Mouse (Mus musculus) cerebellum, postnatal 25 days (tissue): ENCODE results near the gene Ampd2.

Source experiments
- DNase-seq, 2 experiments: peaks; one replicate each; pipeline ENCODE4 v3.0.0; 2021; ENCODE audit warnings: mixed read lengths in 2 of 2

Ampd2 gene

DNA sequence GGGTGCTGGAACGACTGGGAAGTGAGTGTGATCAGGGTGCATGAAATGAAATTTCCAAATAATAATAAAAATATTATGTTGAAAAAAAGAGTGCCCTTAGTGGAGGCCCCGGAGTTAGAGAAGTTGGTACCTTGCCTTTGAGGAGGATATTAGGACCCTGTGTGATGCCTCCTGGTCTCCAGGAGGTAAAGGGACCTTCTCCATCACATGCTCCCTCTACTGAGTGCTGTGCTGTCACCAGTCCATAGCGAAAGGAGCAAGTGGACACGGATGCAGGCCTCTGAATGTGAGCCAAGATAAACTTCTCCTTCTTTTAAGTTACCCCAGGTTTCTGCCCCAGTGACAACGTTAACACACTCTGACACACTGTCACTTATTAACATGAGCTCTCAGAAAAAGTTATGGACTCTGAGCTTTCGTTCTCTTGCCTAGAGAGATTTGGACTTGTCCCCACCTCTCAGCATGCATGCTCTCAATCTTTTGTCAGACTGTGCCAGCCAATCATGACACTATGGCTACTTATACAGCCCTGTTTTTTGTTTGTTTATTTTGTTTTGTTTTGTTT, 19.0 kb downstream of the Ampd2 start:
- no peak for DNase-seq

DNA sequence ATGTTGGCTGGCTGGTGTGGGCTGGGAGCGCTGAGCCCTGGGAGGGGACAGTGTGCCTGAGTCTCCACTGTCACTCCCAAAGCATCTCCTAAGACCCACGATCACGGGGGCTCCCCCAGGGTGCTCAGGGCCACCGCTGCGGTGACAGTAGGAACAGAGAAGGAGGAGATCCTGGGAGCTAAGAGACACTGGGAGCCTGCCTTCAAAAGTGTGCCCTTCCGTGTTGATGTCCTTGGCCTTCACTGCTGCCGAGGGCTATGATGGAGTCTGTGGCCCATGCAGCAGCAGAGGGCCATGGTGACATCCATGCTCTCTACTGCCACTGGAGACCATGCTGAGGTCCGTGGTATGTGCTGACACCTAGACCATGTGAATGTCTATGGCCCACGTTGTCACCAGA, 20.9 kb downstream of the Ampd2 start:
- DNase-seq, result no peak

DNA sequence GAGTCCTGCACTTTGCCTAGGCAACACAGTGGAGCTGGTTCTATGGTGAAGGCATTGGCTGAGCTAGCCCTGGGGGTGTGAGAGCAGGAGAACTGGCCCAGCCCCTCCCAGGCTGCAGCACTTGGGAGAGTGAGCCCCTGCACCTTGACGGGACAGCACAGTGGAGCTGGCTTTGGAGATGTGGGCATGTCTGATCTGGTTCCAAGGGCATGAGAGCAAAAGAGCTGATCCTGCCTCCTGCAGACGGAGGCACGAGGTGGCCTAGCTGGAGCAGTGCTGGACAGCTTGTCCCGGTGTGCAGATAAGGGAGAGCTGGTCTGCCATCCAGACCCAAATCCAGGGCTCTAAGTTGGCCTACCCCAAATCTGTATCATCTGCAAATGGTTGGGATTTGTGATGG, 21.8 kb downstream of the Ampd2 start:
- no peak for DNase-seq

DNA sequence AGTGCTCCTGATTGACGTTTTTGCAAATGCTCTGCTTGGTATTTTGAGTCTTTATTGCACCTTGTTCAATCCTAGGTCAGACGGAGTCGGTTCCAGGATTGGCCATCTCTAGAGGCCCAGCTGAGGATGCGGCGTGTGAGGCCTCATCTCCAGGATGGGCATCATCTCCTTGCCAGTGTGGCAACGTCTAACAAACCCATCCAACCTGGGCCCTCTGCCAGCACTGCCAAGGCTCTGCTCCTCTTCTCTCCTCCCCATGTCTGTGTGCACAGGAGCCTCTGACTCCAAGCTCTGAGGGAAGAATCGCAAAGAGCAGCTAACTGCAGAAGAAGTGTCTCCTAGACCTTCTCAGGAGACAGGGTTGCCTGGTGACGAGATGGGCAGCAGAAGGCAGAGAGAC, 23.8 kb downstream of the Ampd2 start:
- DNase-seq, result no peak

DNA sequence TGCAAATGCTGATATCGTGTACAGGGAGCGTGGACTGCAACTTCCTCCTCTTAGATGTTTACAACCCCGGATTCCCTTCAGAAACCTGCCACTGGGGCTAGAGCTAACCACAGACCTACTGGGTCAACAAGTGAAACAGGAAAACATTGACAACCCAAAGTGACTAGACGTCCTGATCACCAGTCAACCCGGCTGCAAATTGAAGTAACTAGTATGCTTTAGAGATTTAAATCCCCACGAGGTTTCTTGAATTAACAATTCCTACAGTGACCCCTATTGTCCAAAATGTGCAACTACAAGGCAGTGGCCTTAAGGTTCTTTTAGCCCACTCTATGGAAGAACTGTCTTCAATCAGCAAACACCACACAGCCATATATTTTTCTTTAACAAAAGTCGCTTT, 25.0 kb downstream of the Ampd2 start:
- peak in 1 of 2 experiments; percentile 68 for DNase-seq

DNA sequence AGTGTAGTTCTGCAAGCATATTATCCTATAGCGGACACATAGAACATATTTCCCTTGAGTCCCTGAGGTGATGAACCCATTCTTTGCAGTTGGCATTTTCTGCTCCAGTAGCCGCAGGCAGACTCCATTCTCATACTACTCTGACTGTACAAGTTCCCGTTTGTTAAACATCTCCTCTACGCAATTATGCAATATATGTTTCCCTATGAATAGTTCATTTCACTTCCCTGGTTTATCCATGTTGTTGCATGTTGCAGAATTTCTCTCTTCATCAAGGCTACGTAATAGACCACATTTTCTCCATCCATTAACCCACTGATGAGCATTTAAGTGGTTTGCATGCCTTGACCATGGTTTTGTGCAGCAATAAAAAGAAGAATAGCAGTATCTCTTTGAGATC, 36.0 kb downstream of the Ampd2 start:
- no peak for DNase-seq

DNA sequence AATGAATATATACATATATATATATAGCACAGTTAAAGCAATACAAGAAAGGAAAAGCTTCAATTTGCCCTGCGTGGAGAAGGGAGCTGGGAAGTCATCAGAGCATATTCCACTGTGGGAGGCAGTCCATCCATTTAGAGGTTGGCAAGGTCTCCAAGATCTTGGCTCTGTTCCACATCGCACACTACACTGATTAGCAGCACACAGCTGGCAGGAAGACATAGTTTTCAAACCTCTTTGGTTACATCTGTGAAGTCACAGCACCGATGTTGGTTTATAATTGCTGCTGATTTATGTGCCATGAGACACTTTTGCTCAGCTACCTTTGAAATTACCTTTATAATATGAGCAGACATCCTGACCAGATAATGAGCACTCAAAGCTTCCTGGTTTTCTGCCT, 38.1 kb downstream of the Ampd2 start:
- DNase-seq, result no peak

DNA sequence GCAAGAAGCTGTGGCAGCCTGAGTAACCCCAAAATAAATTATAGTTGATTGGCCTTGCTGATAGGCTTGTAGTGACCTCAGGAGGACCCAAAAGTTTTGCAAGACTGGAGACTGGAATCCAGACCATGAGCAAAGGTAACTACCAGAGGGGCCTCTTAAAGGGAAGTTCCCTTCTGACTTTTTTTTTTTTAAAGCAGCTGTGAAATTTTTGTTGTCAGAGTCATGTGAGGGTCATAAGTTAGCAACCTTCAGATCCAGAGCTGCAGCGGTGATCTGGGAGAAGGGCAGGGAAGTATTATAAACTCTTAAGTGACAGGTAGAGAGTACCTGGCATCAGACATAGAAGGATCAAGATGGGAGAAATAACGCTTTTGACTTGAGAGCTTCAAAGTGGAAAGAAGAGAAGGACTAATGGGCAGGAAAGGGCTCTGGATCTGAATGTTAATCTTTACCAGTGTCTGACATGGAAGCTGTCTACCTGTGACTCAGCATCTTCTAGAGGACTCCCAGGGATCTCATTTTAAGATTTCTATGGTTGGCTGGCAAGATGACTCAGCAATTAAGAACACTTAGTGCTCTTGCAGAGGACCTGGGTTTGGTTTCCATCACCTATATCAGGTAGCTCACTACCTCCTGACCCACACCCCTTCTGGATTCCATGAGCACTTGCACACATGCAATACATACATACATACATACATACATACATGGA, 39.4 kb downstream of the Ampd2 start:
- no peak for DNase-seq

DNA sequence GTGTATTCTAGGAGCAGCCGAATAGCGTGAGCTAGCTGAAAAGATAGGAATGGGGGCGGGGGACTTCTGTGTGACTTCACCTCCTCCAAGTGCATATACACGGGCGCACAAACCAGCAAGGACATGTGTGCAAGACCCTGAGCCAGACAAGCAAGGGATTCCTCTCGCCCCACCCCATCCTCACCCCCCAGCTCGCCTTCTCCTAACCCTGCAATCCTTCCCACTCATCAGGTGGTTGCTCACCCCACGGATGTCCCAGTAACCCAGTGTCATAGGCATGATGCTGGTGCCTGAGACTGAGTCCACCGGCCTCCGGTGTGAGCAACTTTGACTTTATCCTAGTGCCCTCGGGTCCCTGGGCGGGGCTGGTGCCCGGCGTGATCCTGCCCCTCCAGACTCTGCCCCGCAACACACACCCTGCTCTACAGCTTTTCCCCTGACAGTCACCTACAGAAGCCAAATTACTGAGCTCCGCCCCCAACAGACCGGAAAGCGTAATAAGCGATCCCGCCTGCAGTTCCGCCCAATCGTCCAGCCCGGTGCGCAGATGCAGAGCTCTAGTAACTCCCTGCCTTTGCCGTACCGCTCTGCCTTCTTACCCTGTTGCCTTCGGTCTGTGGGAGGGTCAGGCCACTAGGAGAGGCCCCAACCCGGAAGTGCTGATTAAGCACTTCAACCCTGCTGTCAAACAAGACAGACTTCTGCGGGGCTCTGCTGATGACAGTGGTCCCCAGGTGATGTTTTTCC, 41.9 kb downstream of the Ampd2 start, which contains the start of gene Gstm4:
Gene Gstm4 (minus strand): TSS at position 501 of the 747 bp plus-strand sequence.
- peak; percentile 86 to 89 for DNase-seq

DNA sequence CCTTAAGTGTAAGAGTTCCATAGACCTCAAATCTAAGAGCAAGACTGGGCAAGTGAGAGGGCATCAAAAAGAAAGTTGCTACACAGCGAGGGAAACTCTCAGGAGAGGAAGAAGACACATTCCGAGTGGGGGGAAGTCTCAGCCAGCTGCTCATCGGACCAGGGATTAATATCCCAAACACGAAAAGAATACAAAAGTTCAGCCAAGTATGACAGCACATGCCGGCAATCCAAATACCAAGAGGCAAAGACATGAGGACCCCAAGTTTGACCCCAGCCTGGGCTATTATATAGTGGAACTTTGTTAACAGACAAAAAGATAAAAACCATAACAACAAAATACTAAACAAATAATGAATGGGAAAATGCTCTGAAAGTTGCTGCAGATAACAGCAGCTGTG, 53.3 kb downstream of the Ampd2 start:
- DNase-seq, result no peak

DNA sequence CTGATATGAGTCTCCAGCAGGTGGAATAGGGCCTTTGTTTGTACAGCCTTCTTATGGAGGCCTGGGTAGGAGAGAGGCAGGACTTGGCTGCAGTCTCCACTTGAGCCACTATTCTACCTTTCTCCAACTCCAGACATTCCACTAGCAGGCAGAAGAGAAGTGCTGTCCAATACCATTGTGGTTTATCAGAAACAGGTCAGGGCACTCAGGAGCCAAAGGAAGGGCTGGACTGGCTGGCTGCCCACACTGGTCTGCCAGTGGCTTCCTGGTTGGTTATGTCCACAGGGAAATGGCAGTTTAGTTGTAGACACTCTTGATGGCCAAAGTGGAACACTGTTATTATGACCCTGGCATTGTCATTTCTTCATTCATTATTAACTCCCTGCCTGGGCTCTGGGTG, 54.3 kb downstream of the Ampd2 start:
- DNase-seq, result no peak

DNA sequence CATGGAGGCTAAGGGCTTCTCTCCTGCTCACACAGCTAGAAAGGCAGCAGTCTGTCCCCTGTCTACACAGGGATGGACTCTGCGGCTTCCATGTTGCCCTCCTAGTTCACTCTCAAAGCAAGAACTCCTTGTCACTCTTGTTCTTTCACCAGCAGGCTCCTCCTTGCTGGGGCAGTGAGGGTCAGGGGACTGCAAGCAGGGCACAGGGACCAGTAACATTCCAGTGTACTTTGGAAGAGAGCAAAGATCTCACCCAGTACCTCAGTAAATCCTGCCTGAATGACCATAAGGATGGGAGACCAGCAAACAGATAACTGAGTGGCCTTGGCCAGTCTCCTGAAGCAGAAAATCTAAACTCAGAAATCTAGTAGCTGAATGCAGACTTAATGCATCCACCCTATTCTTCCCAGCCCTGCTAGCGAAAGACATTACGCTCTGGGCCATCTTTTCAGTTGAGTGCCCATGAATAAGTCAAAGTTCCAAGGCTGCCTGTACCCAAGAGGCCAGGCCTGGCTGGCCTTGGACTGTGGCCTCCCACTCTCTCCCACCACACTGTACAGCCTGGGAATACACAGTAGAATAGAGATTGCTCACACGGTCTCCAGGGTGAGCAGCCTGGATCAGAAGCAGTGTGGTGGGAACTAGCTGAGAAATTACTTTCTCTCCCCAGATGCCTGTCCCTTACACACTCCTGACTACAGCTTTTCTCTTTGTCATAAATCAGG, 57.6 kb downstream of the Ampd2 start:
- DNase-seq, result no peak

DNA sequence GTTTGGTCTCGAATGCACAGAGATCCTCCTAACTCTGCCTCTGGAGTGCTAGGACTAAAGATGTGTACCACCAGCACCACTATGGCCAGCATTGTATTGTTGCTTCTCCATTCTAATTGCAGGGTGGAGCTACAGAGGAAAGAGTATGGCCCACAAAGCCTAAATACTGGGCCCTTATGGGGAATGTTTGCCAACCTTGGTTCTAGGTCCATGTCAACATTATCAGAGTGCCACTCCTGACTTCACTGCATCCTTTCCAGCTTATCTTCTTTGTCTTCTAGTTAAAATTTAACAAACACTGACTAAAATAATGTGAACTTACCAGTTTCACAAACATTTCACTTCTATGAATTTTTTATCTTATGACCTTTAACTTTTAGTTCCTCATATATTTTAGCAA, 59.9 kb downstream of the Ampd2 start:
- DNase-seq, result no peak

DNA sequence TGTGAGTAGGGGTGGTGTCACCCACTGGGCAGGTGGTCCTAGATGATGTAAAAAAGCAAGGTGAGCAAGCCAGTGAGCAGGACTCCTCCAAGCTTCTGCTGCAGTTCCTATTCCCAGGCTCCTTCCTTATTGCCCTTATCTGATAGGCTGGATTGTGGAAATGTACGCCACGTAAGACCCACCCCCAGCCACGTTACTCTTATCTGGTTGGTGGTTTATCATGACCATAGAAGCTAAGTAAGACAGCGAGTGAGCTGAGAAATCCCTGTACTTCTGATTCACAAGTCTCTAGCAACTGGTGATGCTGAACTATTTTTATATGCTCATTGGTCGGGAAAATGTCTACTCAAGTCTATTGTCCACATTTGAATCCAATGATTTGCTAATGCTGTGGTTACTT, 60.4 kb downstream of the Ampd2 start:
- DNase-seq, result no peak

DNA sequence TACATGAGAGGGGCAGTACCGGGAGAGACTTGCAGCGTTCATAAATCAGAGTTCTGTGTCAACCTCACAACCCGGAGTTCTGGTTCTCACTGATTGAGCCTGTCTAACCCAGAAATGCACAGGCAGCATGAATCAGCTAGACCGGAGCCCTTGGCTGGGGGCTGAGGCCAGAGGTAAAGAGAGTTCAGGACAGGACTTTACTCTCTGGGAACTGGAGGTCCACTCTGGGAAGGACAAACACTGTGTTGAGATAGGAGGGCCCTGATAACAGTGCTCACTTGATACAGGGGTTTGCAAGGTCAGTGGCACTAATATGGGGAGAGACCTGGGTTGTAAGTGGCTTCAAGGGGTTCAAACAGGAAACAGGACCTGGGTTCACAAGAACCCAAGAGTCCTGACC, 61.1 kb downstream of the Ampd2 start:
- DNase-seq, result no peak
